Mouse (Mus musculus) C2C12 (cell line): ENCODE results near the gene Kcna1. TPM values are rescaled to one million over a fixed set of nuclear protein-coding genes. Genes with fewer than 3 reads are reported as not detected.

ENCODE experiments used
- H3K27me3 ChIP-seq: one replicate; pipeline ENCODE4 v1.6.1; 2011; ENCODE audit not compliant: control insufficient read depth, insufficient read depth, insufficient read length
- H3K36me3 ChIP-seq: one replicate; pipeline ENCODE4 v1.6.1; 2011; ENCODE audit not compliant: control insufficient read depth, insufficient read depth
- H3K4me3 ChIP-seq: one replicate; pipeline ENCODE4 v1.5.1; 2011; ENCODE audit warnings: mild to moderate bottlenecking, control low read depth; ENCODE audit not compliant: poor library complexity, insufficient read depth, severe bottlenecking
- H3K79me2 ChIP-seq: one replicate; pipeline ENCODE4 v1.6.1; 2011; ENCODE audit not compliant: control insufficient read depth, insufficient read depth
- H3K79me3 ChIP-seq: one replicate; pipeline ENCODE4 v1.6.1; 2011; ENCODE audit warnings: low read depth, control low read depth
- H3ac ChIP-seq: one replicate; pipeline ENCODE3; 2011; ENCODE audit warnings: low read depth; ENCODE audit not compliant: control insufficient read depth, insufficient read length
- CEBPB ChIP-seq: IDR thresholded peaks from one replicate; pipeline ENCODE4 v1.6.1; 2011; ENCODE audit warnings: low read depth, mild to moderate bottlenecking, control low read depth, moderate library complexity
- CTCF ChIP-seq: IDR thresholded peaks from one replicate; pipeline ENCODE4 v1.5.1; 2011; ENCODE audit not compliant: control insufficient read depth, insufficient read depth, insufficient read length
- FOSL1 ChIP-seq: IDR thresholded peaks from one replicate; pipeline ENCODE4 v1.8.0; 2011; ENCODE audit warnings: mild to moderate bottlenecking, low read length; ENCODE audit not compliant: poor library complexity, insufficient read depth, severe bottlenecking
- MAX ChIP-seq: IDR thresholded peaks from one replicate; pipeline ENCODE4 v1.6.1; 2011; ENCODE audit warnings: mild to moderate bottlenecking, control low read depth
- MYOD1 ChIP-seq: IDR thresholded peaks from one replicate; pipeline ENCODE4 v1.6.1; 2011; ENCODE audit warnings: low read depth; ENCODE audit not compliant: control insufficient read depth, insufficient read length
- MYOG ChIP-seq: IDR thresholded peaks from one replicate; pipeline ENCODE4 v1.6.1; 2011; ENCODE audit not compliant: control insufficient read depth, insufficient read length; ENCODE audit errors: extremely low read depth
- USF1 ChIP-seq: IDR thresholded peaks from one replicate; pipeline ENCODE4 v1.6.1; 2011; ENCODE audit warnings: low read depth, mild to moderate bottlenecking, control low read depth, moderate library complexity
- polyA plus RNA-seq: library from polyadenylated mRNA; unstranded; fragments of >200 nt; fragmentation: generic; extraction: Trizol; gene quantifications from one replicate; pipeline ENCODE4 v1.2.1, GENCODE M21; 2012; ENCODE audit warnings: missing spikeins

The Kcna1 gene
- polyA plus RNA-seq, 1 experiment, result not detected

GRCm38 (mm10) chr6:126594365-126594764, 51.8 kb downstream of the Kcna1 start:
- Histone ChIP-seq H3ac (no peak overlapping the region), H3K79me2 (no peaks in the 10 kb centered on the region), H3K4me3 (no peak overlapping the region), H3K27me3 (peaks cover 26% of the 10 kb centered on the region), H3K36me3 (no peaks in the 10 kb centered on the region), H3K79me3 (no peaks in the 10 kb centered on the region)
- TF ChIP-seq MAX (no peak), USF1 (no peak)

- Histone ChIP-seq H3K4me3 (no peak overlapping the region), H3ac (no peak overlapping the region), H3K36me3 (no peaks in the 10 kb centered on the region), H3K27me3 (peaks cover 24% of the 10 kb centered on the region), H3K79me3 (no peaks in the 10 kb centered on the region), H3K79me2 (no peaks in the 10 kb centered on the region)
- TF ChIP-seq MYOD1 (no peak), FOSL1 (no peak), CTCF (no peak), CEBPB (no peak), MYOG (no peak), MAX (no peak), USF1 (no peak)
Observed at GRCm38 (mm10) chr6:126593336-126593735, 52.8 kb downstream of the Kcna1 start.

Other genes with a start within 250 kb of the Kcna1 start
- not detected for gene Kcna5, start 111.0 kb downstream of the Kcna1 start, polyA plus RNA-seq
- gene Kcna6, start 94.3 kb upstream of the Kcna1 start, polyA plus RNA-seq, result 0.01 TPM
- 140 TPM for gene Ndufa9, start 202.8 kb upstream of the Kcna1 start, polyA plus RNA-seq
- gene Akap3, start 206.7 kb upstream of the Kcna1 start, polyA plus RNA-seq, result not detected